Mouse (Mus musculus) liver, embryonic 14.5 days (tissue): ENCODE data around the gene Mat2b. TPM values are rescaled to one million over a fixed set of nuclear protein-coding genes. Genes with fewer than 3 reads are reported as not detected.

Experiments used
- ATAC-seq: fragments of 200-750 bp; cut with Nextera tagmentation; 2 replicates; pipeline ENCODE4 v1.8.0; 2017; ENCODE audit warnings: moderate number of reproducible peaks, mild to moderate bottlenecking, moderate library complexity; ENCODE audit not compliant: insufficient read depth
- DNase-seq, 3 experiments: peaks; one replicate each; pipeline ENCODE4 v3.0.0-alpha.2; 2012 to 2013; ENCODE audit warnings: low read depth in 3 of 3, low spot score in 3 of 3
- H3K27ac ChIP-seq: fragments of 300-500 bp; sonication (generic); 2 replicates; pipeline ENCODE4 v1.5.1; 2014; ENCODE audit warnings: moderate library complexity, mild to moderate bottlenecking, control low read depth, inconsistent platforms
- H3K27me3 ChIP-seq: fragments of 300-500 bp; sonication (generic); 2 replicates; pipeline ENCODE4 v1.6.1; 2014; ENCODE audit warnings: mild to moderate bottlenecking, low read length, moderate library complexity; ENCODE audit not compliant: control insufficient read depth, insufficient read depth
- H3K36me3 ChIP-seq: fragments of 300-500 bp; sonication (generic); replicated peaks from 2 replicates; pipeline ENCODE4 v1.6.1; 2014; ENCODE audit warnings: low read depth; ENCODE audit not compliant: control insufficient read depth, insufficient read depth
- H3K4me1 ChIP-seq, 2 experiments: fragments of 200-500 bp in 1 of 2; fragments of 300-500 bp in 1 of 2; sonication (generic) in 1 of 2; replicated peaks; 2 replicates each; pipeline ENCODE4 v1.6.1; 2012 to 2014; ENCODE audit warnings: antibody characterized with exemption in 1 of 2, inconsistent platforms in 1 of 2, low read length in 1 of 2; ENCODE audit not compliant: control insufficient read depth in 2 of 2, insufficient read depth in 2 of 2
- H3K4me2 ChIP-seq: fragments of 300-500 bp; sonication (generic); 2 replicates; pipeline ENCODE4 v1.6.1; 2014; ENCODE audit warnings: low read depth, mild to moderate bottlenecking, control low read depth, moderate library complexity
- H3K4me3 ChIP-seq, 2 experiments: fragments of 200-500 bp in 1 of 2; fragments of 300-500 bp in 1 of 2; sonication (generic) in 1 of 2; 2 replicates each; pipeline ENCODE4 v1.5.1; 2012 to 2014; ENCODE audit warnings: low read depth in 2 of 2, low read length in 2 of 2, mild to moderate bottlenecking in 2 of 2, control low read depth in 1 of 2, inconsistent platforms in 1 of 2, moderate library complexity in 1 of 2; ENCODE audit not compliant: insufficient read depth in 1 of 2
- H3K9ac ChIP-seq: fragments of 300-500 bp; sonication (generic); replicated peaks from 2 replicates; pipeline ENCODE4 v1.6.1; 2014; ENCODE audit warnings: mild to moderate bottlenecking, control low read depth, moderate library complexity
- H3K9me3 ChIP-seq: fragments of 300-500 bp; sonication (generic); 2 replicates; pipeline ENCODE4 v1.6.1; 2016; ENCODE audit warnings: low read length, mixed read lengths; ENCODE audit not compliant: control insufficient read depth
- CTCF ChIP-seq: IDR thresholded peaks from 2 replicates; pipeline ENCODE4 v1.5.1; 2016; ENCODE audit warnings: antibody characterized with exemption, low read depth, control low read depth
- EP300 ChIP-seq: IDR thresholded peaks from 2 replicates; pipeline ENCODE4 v1.6.1; 2016; ENCODE audit warnings: antibody characterized with exemption, low read depth
- WGBS: fragments of 180-500 bp; shearing (Covaris S2); extraction: QIAGEN DNeasy Blood & Tissue Kit; methylation state at CpG from one replicate; pipeline ENCODE4 v1.1.7; 2014; ENCODE audit not compliant: insufficient replicate concordance; 5-methylcytosine and 5-hydroxymethylcytosine counted together
- polyA plus RNA-seq, 2 experiments: library from polyadenylated mRNA; depleted of rRNA in 1 of 2; stranded (reverse) in 1 of 2; unstranded in 1 of 2; fragments of >200 nt; fragmentation: Nextera tagmentation in 1 of 2; extraction: Ambion mirVana in 1 of 2; gene quantifications; 2 replicates each; pipeline versions ENCODE4 v1.2.1 to v1.2.3; 2012 to 2014

The Mat2b gene
- polyA plus RNA-seq, 2 experiments = 30.3 to 61.4 TPM

DNA sequence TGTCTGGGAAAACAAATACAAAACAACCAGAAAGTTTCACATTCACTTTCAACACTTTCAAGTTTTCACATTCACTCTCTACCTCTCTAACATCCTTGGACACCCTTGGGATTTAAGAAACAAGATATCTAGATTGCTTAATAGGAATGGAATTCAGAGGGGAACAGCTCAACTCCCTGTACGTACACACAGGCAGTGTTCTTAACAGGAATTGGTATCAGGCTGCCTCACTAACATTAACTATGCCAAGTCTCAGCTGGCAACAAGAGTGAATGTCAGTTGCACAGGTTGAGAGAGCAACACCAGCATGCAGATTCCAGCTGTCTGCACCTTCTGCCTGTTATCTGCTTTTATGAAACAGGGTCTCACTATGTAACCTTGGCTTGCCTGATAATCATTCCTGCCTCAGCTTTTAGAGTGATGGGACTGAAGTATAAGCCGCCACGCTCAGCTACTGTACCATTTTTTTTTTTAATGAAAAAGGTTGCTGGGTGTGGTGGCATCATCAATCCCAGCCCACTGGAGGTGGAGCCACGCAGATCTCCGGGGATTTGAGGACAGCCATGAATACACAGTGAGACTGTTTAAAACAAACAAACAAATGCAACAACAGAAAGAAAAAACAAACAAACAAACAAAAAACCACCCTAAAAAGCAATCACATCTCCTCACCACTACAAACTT is 4.4 kb downstream of the Mat2b start:
- no peak overlapping the region for H3K27ac ChIP-seq
- peak overlapping the region; percentile 37 for H3K9ac ChIP-seq
- ATAC-seq (no peak), DNase-seq (no peak)
- H3K4me1 ChIP-seq = peaks cover 10 to 21% of the 10 kb centered on the region in 2 experiments
- peak overlapping the region; percentile 100 for H3K4me2 ChIP-seq
- peak overlapping the region in 1 of 2 experiments; percentile 97; a peak in 2 of 4 replicates for H3K4me3 ChIP-seq
- TF ChIP-seq CTCF (no peak), EP300 (no peak)
- H3K27me3 ChIP-seq = no peaks in the 10 kb centered on the region
- H3K9me3 ChIP-seq = no peaks in the 10 kb centered on the region
- 25% methylated on average over 5 of the region's 5 CpGs for WGBS
- peaks cover 10% of the 10 kb centered on the region for H3K36me3 ChIP-seq

GRCm38 (mm10) chr11:40683295-40683694 is 11.7 kb downstream of the Mat2b start:
- no peaks in the 10 kb centered on the region for H3K27me3 ChIP-seq
- H3K36me3 ChIP-seq = peaks cover 53% of the 10 kb centered on the region
- WGBS = 77% methylated on average over 3 of the region's 3 CpGs
- TF ChIP-seq CTCF (no peak), EP300 (no peak)
- no peak overlapping the region for H3K9ac ChIP-seq
- H3K27ac ChIP-seq = no peak overlapping the region
- no peaks in the 10 kb centered on the region for H3K4me1 ChIP-seq
- H3K9me3 ChIP-seq = no peaks in the 10 kb centered on the region
- no peak overlapping the region for H3K4me3 ChIP-seq
- no peak overlapping the region for H3K4me2 ChIP-seq
- DNase-seq (no peak), ATAC-seq (no peak)

GRCm38 (mm10) chr11:40682456-40682855 is 12.5 kb downstream of the Mat2b start:
- 81% methylated on average over 3 of the region's 3 CpGs for WGBS
- ATAC-seq = no peak

DNA sequence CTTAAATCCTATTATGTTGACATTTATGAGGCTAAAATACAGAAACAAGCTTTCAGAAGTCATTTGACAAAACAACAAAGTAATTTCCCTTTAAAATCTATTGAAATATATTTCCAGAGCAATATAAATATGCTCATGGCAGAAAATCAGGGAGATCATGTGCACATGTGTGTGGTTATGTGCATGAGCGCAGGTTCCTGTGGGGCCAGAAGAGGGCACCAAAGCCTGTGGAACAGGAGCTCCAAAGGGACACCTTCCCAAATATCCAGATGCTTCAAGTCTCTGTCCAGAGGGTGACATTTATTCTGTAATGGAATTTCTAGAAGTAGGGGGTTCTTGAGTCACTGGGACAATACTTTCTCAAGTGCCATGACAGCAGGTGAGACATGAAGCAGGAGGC is 17.8 kb downstream of the Mat2b start:
- 89% methylated on average over 1 of the region's 1 CpGs for WGBS
- H3K27ac ChIP-seq = no peak overlapping the region
- no peak for ATAC-seq
- no peak overlapping the region for H3K4me2 ChIP-seq
- H3K4me1 ChIP-seq = no peaks in the 10 kb centered on the region
- H3K9ac ChIP-seq = no peak overlapping the region
- TF ChIP-seq EP300 (no peak), CTCF (peak; percentile 69)
- no peak overlapping the region for H3K4me3 ChIP-seq
- DNase-seq = no peak
- no peaks in the 10 kb centered on the region for H3K27me3 ChIP-seq
- peaks cover 34% of the 10 kb centered on the region for H3K36me3 ChIP-seq
- H3K9me3 ChIP-seq = no peaks in the 10 kb centered on the region

More at GRCm38 (mm10) chr11:40682456-40682855, 12.5 kb downstream of the Mat2b start:
- no peaks in the 10 kb centered on the region for H3K9me3 ChIP-seq
- H3K36me3 ChIP-seq = peaks cover 56% of the 10 kb centered on the region
- no peak overlapping the region for H3K9ac ChIP-seq
- H3K27me3 ChIP-seq = no peaks in the 10 kb centered on the region
- TF ChIP-seq CTCF = no peak
- no peak for TF ChIP-seq EP300
- no peak for DNase-seq
- no peaks in the 10 kb centered on the region for H3K4me1 ChIP-seq
- no peak overlapping the region for H3K4me2 ChIP-seq
- H3K4me3 ChIP-seq = no peak overlapping the region
- H3K27ac ChIP-seq = no peak overlapping the region

- Histone ChIP-seq H3K36me3 (peaks cover 22% of the 10 kb centered on the region), H3K4me3 (no peak overlapping the region), H3K4me1 (no peaks in the 10 kb centered on the region), H3K27ac (no peak overlapping the region), H3K27me3 (no peaks in the 10 kb centered on the region), H3K4me2 (no peak overlapping the region), H3K9me3 (no peaks in the 10 kb centered on the region), H3K9ac (no peak overlapping the region)
- no peak for DNase-seq
- no peak for ATAC-seq
- no peak for TF ChIP-seq CTCF
- WGBS = 65% methylated on average over 4 of the region's 4 CpGs
Measured at GRCm38 (mm10) chr11:40675014-40675730, 19.8 kb downstream of the Mat2b start.
